Mouse (Mus musculus): ENCODE data around the gene Serpinh1.

Gene Serpinh1

GRCm38 (mm10) chr7:99366716-99367115 lies 13.7 kb upstream of the Serpinh1 start:
- no peak for DNase-seq

GRCm38 (mm10) chr7:99365069-99365468 lies 12.0 kb upstream of the Serpinh1 start:
- peak; percentile 83 for DNase-seq

GRCm38 (mm10) chr7:99362137-99362536 lies 9.1 kb upstream of the Serpinh1 start:
- no peak for DNase-seq

- DNase-seq: no peak
These were observed 7.9 kb upstream of the Serpinh1 start for GRCm38 (mm10) chr7:99360803-99361414.

- DNase-seq: peak; percentile 62
These were observed 7.2 kb upstream of the Serpinh1 start for GRCm38 (mm10) chr7:99360021-99360802.

- no peak for DNase-seq
These were observed 5.3 kb upstream of the Serpinh1 start for GRCm38 (mm10) chr7:99358371-99358770.

GRCm38 (mm10) chr7:99357201-99357600 lies 4.2 kb upstream of the Serpinh1 start:
- peak; percentile 43 for DNase-seq

- no peak for DNase-seq
These were observed 3.3 kb upstream of the Serpinh1 start for GRCm38 (mm10) chr7:99356244-99356930.

GRCm38 (mm10) chr7:99355731-99356131 lies 2.7 kb upstream of the Serpinh1 start:
- peak; percentile 78 for DNase-seq

GRCm38 (mm10) chr7:99351802-99352517 lies 1.1 kb downstream of the Serpinh1 start:
- peak; percentile 50 for DNase-seq

GRCm38 (mm10) chr7:99351104-99351801 lies 1.8 kb downstream of the Serpinh1 start:
- DNase-seq: no peak

- DNase-seq: peak; percentile 54
These were observed 3.0 kb downstream of the Serpinh1 start for GRCm38 (mm10) chr7:99349782-99350720.

GRCm38 (mm10) chr7:99348883-99349282 lies 4.2 kb downstream of the Serpinh1 start:
- DNase-seq: no peak

- no peak for DNase-seq
These were observed 5.8 kb downstream of the Serpinh1 start for GRCm38 (mm10) chr7:99347268-99347667.

- DNase-seq: no peak
These were observed 9.5 kb downstream of the Serpinh1 start for GRCm38 (mm10) chr7:99343577-99343976.

GRCm38 (mm10) chr7:99340736-99341135 lies 12.3 kb downstream of the Serpinh1 start:
- DNase-seq: no peak

- peak; percentile 91 for DNase-seq
These were observed 20.1 kb downstream of the Serpinh1 start for GRCm38 (mm10) chr7:99332774-99333480.

- DNase-seq: no peak
These were observed 23.0 kb downstream of the Serpinh1 start for GRCm38 (mm10) chr7:99330012-99330411.

- no peak for DNase-seq
These were observed 24.2 kb downstream of the Serpinh1 start for GRCm38 (mm10) chr7:99328847-99329246.

- no peak for DNase-seq
These were observed 26.9 kb downstream of the Serpinh1 start for GRCm38 (mm10) chr7:99326128-99326527.

GRCm38 (mm10) chr7:99324810-99325209 lies 28.2 kb downstream of the Serpinh1 start:
- DNase-seq: no peak

Measured in kidney, adult 9 months (tissue).